Mouse (Mus musculus) spleen, embryonic (tissue): ENCODE data around the gene Ppm1m.

Experiments used
- CTCF ChIA-PET: fragments of 350-600 bp; sonication (Branson Sonifier 250); formaldehyde crosslinking; loops from one replicate; lab custom pipeline; 2022; lab: Charles Lee

Ppm1m gene

GRCm38 (mm10) chr9:106193930-106194807, 5.4 kb downstream of the Ppm1m start:
- CTCF ChIA-PET = no interaction called here

DNA sequence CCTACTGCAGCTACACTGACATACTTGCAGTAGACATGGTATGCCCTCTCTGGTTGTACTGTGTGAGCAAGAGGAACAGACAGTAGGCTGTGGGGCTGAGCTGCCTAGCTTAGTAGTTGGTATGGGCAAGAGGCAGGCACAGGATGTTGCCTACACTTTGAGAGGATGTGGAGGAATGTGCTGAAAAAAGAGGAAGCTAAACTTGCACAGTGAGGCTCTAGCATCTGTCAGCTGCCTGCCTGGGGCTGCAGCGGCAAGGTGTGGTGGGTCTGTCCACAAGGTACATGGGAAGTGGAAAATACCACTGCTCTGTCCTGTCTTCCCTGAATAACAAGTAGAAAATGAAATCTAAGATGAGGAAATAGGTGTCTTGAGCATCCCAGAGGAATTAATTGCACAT, 6.5 kb downstream of the Ppm1m start:
- CTCF ChIA-PET = no interaction called here

DNA sequence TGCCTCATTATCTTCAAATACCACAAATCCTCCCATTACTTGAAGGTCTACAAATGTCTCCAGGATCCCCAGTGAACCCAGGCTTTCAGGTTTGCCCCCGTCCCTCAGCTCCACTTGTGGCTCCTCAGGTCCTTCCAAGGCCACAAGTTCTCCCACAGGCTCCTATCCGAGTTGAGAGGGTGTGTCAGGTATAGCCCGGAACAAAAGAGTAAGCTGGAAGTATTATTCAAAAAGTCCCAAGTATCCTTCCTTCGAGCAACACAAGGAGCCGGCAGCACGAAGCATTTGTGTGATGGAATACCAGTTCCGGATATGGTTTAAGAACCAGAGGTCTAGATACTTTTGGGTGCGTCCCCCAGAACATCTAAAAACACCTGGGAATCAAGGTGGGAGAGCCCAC, 7.5 kb downstream of the Ppm1m start:
- CTCF ChIA-PET = interaction anchor here (0.6 kb wide), 1 partner anchor 37 kb away, joined by 9 read pairs; no protein-coding TSS in a partner anchor

DNA sequence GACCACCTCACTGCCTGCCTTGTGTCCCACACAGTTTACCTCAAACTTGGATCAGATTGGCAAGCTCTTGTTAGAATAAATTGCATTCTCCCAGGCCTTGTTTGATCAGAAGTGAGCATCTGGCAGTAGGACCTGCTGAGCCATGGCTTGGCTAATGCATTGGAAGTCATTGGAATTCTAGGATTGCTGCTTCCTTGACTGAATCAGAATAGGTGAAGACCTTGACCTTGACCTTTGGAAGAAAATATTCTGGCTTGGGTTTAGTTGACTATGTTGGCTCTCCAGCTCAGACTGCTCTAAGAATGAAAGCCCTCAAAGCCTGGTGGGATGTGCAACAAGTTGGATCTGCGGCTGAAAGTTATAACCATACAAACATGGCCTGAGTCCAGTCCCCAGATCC, 8.2 kb downstream of the Ppm1m start:
- CTCF ChIA-PET = no interaction called here

GRCm38 (mm10) chr9:106183996-106184395, 15.6 kb downstream of the Ppm1m start:
- CTCF ChIA-PET = no interaction called here

- CTCF ChIA-PET = no interaction called here
Measured at GRCm38 (mm10) chr9:106182146-106182545, 17.4 kb downstream of the Ppm1m start.

DNA sequence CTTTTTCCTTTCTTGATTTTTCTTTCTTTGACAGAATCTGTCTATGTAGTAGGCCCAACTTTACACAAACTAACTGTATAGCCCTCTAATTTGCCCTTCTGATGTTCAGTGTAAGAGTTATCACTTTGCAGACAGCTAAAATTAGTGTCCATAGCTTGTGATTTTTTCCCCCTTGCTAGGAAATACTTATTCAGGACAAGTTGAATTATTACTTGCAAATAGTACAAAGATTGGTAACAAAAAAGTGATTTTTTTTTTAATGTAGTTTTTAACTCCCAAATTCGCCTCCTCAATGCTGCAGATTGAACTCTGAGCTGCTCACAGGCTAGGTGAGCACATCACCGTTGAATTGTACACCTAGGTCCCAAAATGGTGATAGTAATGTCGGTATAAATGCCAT, 19.6 kb downstream of the Ppm1m start:
- CTCF ChIA-PET = no interaction called here

GRCm38 (mm10) chr9:106179454-106179853, 20.1 kb downstream of the Ppm1m start:
- CTCF ChIA-PET = no interaction called here

GRCm38 (mm10) chr9:106177799-106178198, 21.7 kb downstream of the Ppm1m start:
- CTCF ChIA-PET = interaction anchor here (0.6 kb wide), 1 partner anchor 8 kb away, joined by 15 read pairs; no protein-coding TSS in a partner anchor

GRCm38 (mm10) chr9:106176769-106177168, 22.8 kb downstream of the Ppm1m start:
- CTCF ChIA-PET = no interaction called here

- CTCF ChIA-PET = no interaction called here
Measured at GRCm38 (mm10) chr9:106175552-106176200, 23.9 kb downstream of the Ppm1m start.

GRCm38 (mm10) chr9:106173363-106173762, 26.2 kb downstream of the Ppm1m start:
- CTCF ChIA-PET = interaction anchor here (0.7 kb wide), 1 partner anchor 34 kb away, joined by 3 read pairs; no protein-coding TSS in a partner anchor

GRCm38 (mm10) chr9:106172527-106172926, 27.0 kb downstream of the Ppm1m start:
- CTCF ChIA-PET = no interaction called here

- CTCF ChIA-PET = interaction anchor here (0.6 to 0.7 kb wide), 2 partner anchors 38 to 213 kb away, joined by 3 to 5 read pairs; no protein-coding TSS in a partner anchor
Measured at GRCm38 (mm10) chr9:106171346-106172158, 28.0 kb downstream of the Ppm1m start.

DNA sequence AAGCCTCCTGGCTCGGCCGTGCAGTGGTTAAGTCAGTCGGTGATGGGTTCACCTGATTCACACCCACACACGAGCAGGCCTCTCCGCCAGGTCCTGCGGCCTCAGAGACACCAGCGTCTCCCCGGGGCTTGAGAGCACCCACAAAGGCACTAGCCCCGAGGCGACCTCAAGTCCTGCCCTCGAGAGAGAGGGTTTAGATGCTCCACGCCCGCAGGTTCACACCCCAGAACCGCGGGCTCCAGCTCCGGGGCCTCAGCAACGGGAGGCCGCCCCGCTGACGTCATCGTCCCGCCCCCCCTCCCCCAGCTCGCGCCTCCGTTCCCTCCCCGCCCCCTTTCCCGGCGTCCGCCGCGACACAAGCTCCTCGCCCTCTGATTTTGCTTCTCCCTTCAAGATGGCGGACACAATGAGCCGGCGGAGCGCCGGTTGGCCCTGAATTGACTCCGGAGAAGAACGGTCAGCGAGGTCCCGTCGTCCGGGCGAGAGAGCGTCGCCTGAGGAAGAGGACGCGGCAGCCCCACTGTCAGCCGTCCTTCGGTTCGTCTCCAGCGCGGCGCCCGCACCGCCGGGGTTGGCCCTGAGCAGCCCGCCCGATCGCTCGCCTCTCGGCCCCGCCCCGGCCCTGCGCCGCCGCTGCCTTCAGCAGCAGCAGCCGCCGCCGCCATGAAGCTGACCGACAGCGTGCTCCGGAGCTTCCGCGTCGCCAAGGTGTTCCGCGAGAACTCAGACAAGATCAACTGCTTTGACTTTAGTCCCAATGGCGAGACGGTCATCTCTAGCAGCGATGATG, 28.8 kb downstream of the Ppm1m start, which contains the start of gene Wdr82:
TSS of gene Wdr82 (plus strand) at position 373 of the 790 bp plus-strand sequence.
- CTCF ChIA-PET = interaction anchor here (0.6 to 0.7 kb wide), 2 partner anchors 39 to 214 kb away, joined by 3 to 5 read pairs; no protein-coding TSS in a partner anchor

- CTCF ChIA-PET = interaction anchor here (1.0 kb wide), 1 partner anchor 42 kb away, joined by 3 read pairs; no protein-coding TSS in a partner anchor
Measured at GRCm38 (mm10) chr9:106169917-106170316, 29.6 kb downstream of the Ppm1m start.

- CTCF ChIA-PET = interaction anchor here (0.7 to 1.0 kb wide), 2 partner anchors 9 to 43 kb away, joined by 3 to 15 read pairs; no protein-coding TSS in a partner anchor
Measured at GRCm38 (mm10) chr9:106169006-106169405, 30.5 kb downstream of the Ppm1m start.

- CTCF ChIA-PET = interaction anchor here (0.6 kb wide), 1 partner anchor 62 kb away, joined by 3 read pairs; no protein-coding TSS in a partner anchor
Measured at GRCm38 (mm10) chr9:106167703-106168102, 31.8 kb downstream of the Ppm1m start.

GRCm38 (mm10) chr9:106167241-106167640, 32.3 kb downstream of the Ppm1m start:
- CTCF ChIA-PET = interaction anchor here (0.6 kb wide), 1 partner anchor 63 kb away, joined by 3 read pairs; no protein-coding TSS in a partner anchor

DNA sequence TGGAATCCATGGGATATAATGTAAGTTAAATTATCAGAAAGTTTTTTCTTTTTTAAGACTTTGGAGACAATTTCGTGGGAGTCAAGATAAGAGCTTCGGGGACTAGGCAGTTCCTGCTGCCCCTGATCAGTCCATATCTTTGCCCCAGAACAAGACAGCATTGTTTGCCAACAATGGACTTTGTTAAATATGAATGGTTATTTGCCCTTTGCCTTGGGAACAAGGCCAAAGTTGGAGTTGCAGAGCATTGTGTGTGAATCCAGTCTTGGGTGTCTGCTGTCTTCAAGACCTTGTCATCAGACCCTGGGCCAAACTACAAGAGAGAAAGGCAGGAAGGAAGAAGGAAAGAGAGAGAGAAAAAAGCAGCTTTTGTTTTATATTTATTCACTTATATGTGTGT, 32.8 kb downstream of the Ppm1m start:
- CTCF ChIA-PET = no interaction called here
